Mouse (Mus musculus): ENCODE data around the gene Slc30a5.
"Not testable (repeated sequence)": the region's sequence is repeated elsewhere in the genome, so short reads cannot be mapped to it uniquely, and the experiment has no call there.

Gene Slc30a5

DNA sequence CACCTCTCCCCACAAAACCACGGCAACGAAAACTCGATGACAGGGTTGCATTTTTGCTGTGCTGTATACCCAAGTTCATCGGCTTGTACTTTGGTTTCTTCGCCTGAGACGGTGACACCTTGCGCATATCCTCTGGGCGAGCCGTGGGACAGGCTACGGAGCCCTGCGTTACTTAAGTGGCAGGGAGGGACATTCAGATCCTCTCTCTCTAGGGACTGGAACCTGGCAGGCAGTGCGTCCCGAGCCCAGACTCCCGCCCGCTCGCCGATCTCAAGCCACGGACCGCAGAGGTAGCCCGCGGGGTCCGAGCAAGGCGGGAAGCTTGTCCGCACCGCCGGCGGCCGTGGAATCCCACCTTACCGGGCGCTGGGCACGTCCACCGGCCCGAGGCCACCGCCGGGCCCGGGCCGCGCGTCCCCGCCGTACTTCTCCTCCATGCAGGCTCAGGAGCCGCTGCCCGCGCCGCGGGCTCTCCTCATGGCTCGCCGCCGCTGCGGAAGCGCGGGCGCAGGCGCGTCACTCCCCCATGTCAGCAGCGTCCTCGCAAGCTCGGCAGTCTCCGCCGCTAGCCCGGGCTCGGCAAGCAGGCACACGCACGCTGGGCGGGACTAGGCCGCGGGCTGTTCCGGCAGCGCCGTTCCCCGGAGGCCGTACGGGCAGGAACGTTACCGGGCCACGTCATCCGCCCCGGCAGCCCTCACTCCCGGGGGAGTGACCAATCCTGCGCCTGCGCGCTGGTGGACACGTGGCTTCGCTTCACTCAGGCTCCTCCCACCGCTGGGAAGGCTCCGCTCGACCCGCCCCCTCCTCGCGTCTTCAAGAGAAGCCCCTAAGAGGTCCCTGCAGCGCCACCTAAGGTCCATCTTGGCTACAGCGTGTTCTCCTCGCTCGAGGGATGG lies at the start of gene Slc30a5:
TSS of gene Slc30a5 (minus strand) at position 687 of the 899 bp plus-strand sequence.
- peak; percentile 100 for DNase-seq (ENCODE audit: low read depth, low spot score)

DNA sequence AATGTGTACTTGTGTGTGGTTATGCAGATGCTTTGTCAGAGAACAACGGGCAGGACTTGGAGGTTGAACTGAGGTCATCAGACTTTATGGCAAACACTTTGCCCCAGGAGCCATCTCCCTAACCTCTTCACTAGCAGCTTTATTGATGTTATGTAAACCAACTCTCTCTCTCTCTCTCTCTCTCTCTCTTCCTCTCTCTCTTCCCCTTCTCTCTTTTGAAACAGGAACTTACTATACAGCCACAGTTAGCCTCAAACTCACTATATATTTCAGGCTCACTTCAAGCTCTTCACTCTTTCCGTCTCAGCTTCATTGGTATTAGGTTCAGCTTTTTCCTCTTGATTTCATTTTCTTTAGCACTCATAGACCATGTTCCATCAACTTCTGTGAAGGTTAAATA lies 48.7 kb upstream of the Slc30a5 start:
- DNase-seq (ENCODE audit: low read depth, low spot score), result no peak

DNA sequence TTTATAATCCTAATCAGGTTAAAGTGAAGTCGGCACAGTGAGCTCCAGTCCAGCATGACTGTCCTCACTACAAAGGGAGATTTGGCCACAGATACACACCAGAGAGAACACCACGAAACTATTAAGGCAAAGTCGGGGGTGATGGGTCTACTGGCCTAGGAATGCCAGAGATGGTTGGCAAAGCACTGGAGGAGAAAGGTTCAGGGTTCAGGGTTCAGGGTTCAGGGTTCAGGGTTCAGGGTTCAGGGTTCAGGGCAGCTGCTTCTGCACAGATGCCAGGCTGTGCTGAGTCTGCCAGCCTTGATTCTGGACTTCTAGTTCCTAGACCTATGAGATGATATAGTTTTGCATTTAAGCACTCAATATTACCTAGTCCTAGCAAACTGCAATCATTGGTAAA lies 46.6 kb upstream of the Slc30a5 start:
- DNase-seq (ENCODE audit: low read depth, low spot score), result no peak

DNA sequence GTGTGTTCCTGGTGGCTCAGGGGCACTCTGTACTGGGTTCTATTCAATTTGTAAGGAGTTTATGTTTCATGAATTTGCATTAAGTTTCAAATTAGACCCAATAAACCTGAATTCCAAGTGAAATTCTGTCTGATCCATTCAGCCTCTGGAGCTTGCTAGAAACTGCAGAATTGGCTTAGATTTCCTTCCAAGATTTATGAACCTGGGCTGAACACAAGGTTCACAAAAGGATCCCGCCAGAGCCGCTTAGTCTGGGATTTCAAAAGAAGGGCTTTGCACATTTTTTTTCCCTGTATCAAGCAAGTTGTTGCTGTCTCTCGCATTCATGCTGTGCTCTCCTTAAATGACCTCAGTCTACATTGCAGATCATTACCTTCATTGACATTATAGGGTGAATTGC lies 46.1 kb upstream of the Slc30a5 start:
- DNase-seq (ENCODE audit: low read depth, low spot score), result peak; percentile 24

DNA sequence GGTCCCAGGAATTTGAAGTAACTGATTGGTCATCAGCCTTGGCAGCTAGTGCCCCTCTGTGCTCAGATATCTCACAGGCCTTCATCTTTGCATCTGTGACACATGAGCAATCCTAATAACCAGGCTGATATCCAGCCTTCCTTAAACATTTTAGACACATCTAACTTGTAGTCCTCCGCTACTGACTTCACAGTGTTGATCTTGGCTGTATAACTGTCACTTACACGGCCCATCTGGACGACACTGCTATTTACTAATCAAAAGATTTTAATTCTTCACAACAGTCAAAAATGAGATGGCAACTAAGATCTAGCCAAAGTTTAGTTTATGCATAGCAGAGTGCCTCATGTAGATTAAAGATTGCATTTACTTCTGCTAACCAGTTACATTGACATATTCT lies 45.0 kb upstream of the Slc30a5 start:
- DNase-seq (ENCODE audit: low read depth, low spot score), result no peak

DNA sequence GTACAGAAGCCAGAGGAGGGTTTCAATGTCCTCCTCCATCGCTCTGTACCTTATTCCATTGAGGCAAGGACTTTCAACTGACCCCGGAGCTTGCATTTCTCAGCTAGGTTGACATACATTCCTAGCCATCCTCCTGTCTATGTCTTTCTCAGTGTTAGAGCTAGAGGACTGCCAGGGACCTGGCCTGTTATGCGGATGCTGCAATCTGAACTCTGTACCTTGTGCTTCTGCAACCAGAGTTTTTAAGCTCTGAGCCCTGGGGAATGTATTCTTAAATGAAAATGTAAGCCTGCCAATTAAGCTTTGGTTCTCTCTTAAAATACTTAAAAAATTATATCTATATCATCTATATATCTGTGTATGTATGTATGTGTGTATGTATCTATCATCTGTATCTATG lies 44.5 kb upstream of the Slc30a5 start:
- no peak for DNase-seq (ENCODE audit: low read depth, low spot score)

DNA sequence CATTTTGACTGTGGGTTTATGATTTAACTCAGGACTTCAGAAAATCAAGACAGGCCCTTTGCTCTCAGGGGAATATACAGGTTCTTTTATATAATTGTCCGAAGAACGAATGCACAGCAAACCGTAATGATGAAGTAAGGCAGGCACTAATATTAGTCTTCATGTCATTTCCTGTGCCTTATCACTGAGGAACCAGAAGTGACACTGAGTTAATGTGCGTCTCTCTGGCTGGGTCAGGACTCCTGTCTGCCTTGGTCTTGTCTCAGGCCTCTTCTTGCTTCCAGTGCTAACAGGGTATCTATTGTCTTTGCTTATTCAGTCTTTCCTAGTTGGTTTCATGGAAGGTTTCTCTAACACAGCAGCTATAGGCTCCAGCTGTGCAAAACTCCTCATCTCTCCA lies 41.9 kb upstream of the Slc30a5 start:
- no peak for DNase-seq (ENCODE audit: low read depth, low spot score)

DNA sequence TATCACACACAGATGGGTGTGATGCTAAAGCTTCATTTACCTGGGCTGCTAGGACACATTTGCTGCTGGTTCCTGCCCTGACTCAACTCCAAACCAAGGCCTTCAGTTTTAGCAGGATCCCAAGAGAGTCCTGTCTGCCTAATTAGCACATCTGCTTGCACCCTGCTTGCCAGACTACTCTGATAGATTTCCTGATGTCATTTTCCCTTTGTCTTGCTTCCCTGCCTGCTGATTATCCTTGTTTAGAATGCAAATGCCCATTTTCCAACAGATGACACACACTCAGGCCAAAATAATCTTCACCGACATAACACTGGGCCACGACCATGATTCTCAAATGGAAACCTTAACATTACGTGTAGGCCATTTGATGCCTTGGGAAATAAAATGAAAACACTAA lies 41.4 kb upstream of the Slc30a5 start:
- peak; percentile 29 for DNase-seq (ENCODE audit: low read depth, low spot score)

DNA sequence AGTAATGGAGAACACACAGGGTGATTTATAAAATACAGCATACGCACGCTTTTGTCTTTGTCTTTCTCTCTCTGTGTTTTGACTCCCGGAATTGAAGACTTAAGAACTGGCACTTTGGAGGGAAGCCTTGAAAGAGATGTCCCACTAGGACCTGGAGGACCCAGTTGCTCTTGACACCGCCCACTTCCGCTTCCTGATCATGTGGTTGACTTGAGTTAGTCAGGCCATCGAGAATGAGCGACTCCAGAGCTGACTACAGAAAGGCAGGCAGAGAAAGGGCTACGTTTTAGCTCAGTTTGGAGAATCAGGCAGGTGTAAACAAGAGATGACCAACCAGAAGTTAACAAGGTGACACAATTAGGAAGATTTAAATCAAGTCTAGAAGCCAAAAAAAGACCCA lies 40.3 kb upstream of the Slc30a5 start:
- DNase-seq (ENCODE audit: low read depth, low spot score), result no peak

DNA sequence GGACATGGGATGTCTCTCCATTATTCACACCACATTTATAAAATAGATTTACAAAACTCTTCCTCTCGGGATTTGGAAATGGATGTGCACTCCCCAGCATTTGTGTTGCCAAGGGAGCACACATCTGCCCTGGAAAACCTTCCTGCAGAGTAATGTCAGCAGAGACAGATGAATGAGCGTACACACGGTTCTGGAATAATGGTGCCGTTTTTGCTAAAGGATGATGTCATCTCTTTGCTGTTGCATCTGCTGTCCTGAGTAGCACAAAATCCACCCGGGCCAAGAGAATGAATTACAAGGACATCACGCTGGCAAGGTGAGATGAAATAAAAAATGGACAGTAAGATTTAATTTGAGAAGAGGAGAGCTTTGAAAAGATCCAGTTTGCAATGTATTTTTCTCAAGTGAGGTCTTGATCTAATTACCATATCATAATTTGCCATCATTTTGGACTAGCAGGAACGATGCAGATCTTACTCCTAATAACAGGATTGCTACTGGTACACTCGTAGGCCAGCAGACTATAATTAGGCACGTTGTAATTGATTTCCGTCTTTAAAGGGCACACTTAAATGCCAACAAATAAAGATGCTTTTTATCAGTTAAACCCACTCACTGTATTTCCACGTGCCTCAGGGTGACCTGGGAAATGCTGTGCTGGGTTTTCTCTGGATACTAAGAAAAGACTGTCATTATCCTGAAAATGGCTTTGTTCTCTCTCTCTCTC lies 38.4 kb upstream of the Slc30a5 start:
- peak; percentile 82 for DNase-seq (ENCODE audit: low read depth, low spot score)

DNA sequence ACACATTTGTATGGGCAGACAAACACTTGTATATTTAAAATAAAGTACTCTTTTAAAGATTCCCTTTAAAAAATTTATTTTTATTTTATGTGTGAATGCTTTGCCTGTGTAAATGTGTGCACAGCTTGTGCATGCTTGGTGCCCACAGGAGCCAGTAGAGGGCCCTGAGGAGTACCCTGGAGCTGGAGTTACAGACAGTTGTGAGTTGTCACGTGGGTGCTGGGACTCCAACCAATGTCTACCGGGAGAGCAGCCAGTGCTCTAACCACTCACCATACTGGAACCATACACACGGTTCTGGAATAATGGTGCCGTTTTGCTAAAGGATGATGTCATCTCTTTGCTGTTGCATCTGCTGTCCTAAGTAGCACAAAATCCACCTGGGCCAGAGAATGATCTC lies 36.6 kb upstream of the Slc30a5 start:
- DNase-seq (ENCODE audit: low read depth, low spot score), result no peak

DNA sequence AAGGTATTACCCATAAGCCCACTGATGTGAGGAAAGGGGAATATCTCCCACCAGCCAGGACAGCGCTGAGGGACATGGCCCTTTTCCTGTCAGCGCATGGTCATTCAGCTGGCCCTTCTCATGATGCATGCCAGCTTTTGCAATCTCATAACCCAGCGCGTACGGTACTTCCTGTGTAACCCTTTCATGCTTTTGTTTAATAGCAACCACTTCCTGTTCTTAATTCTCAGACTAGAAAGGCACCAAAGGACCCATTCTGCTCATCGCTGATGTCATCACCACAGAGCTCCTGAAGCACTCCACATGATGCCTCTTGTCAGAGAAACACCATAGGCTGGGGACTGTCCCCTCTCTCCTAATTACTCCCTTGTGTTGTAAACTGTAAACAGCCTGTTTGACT lies 33.1 kb upstream of the Slc30a5 start:
- DNase-seq (ENCODE audit: low read depth, low spot score), result no peak

DNA sequence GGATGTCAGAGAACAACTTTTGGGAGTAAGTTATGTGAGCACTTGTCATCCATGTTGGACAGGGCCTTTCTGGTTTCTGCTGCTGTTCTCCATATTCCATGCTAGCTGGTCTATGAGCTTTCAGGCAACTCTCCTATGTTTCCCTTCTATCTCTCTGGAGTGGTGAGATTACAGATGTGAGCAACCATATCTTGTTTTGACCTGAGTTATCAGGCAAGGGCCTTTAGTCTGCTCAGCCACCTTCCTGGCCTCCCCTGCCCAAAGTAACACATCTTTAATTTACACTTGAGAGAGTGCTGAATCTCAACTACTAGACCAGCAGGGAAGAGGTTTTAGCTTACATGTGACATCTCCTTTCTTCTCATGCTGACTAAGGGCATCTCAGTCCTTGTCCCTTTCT lies 32.5 kb upstream of the Slc30a5 start:
- no peak for DNase-seq (ENCODE audit: low read depth, low spot score)

DNA sequence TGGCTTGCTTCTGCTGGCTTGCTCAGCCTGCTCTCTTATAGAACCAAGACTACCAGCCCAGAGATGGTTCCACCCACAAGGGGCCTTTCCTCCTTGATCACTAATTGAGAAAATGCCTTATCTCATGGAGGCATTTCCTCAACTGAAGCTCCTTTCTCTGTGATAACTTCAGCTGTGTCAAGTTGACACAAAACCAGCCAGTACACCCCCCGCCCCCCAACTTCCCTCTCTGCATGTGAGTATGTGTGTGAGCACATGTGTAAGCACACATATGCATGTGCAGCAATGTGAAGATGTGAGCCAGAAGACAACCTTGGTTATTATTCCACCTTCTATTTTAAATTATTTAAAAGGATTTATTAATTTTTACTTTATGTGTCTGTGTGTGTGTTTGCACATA lies 30.7 kb upstream of the Slc30a5 start:
- DNase-seq (ENCODE audit: low read depth, low spot score), result not testable (repeated sequence)

DNA sequence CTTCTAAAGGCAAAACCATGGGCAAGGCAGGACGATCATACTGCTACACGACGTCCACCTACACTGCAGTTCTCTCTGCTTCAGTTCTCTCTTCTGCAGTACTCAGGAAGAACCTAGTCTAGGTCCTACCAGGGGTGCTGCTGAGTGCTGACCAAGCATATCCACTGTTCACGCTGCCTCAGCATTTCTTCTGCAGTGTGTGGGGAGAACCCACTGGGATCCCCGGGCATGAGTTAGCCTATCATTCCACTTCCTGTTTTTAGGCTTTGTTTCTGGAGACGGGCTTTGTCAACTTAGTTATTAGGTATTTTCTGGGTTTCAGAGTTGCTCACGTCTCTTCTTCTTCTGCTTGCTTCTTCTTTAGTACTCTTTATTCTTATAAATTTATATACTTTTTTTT lies 25.9 kb upstream of the Slc30a5 start:
- DNase-seq (ENCODE audit: low read depth, low spot score), result no peak

DNA sequence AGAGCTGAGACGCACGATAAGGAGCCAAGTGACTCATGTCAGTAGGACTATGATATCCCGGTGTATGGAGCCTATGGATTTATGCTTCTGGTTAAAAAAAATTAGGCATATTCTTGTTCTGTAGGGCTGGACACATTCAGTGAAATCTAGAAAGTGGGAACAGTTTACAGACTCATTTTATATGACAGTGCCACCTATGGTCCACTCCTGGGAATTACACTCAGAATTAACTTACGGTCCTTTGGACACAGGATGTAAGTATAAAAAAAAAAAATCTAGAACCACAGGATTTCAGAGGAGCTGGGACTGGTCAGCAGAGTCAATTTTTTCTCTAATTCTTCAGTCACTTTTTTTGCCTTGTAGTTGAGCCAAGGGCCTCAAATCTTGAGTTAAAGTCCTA lies 20.9 kb upstream of the Slc30a5 start:
- DNase-seq (ENCODE audit: low read depth, low spot score), result peak; percentile 76

DNA sequence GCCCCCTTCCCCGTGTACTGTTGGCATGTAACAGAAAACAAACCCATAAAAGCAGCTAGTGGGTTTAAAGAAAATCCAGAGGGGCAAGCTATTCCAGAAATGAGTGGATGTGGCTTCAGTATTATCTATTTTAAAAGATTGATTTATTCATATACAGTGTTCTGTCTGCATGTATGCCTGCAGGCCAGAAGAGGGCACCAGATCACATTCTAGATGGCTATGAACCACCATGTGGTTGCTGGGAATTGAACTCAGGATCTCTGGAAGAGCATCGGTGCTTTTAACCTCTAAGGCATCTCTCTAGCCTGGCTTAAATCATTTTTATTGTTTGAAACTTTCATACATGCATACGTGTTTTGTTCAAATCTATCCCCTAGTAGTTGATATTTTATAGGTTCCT lies 19.9 kb upstream of the Slc30a5 start:
- DNase-seq (ENCODE audit: low read depth, low spot score), result no peak

DNA sequence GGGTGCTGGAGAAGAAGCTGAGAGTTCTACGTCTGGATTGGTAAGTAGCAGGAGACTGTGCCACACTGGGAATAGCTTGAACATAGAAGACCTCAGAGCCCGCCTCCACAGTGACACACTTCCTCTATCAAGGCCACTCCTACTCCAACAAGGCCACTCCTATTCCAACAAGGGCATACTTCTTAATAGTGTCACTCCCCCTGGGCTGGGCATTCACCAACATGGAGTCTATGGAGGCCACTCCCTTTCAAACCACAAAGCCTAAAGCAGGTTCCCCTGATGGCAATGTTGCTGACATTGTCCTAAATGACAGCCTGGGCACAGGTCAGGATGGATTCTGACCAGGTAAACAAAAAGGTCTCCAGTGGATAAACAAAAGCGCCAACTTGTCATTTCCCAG lies 15.9 kb upstream of the Slc30a5 start:
- no peak for DNase-seq (ENCODE audit: low read depth, low spot score)

DNA sequence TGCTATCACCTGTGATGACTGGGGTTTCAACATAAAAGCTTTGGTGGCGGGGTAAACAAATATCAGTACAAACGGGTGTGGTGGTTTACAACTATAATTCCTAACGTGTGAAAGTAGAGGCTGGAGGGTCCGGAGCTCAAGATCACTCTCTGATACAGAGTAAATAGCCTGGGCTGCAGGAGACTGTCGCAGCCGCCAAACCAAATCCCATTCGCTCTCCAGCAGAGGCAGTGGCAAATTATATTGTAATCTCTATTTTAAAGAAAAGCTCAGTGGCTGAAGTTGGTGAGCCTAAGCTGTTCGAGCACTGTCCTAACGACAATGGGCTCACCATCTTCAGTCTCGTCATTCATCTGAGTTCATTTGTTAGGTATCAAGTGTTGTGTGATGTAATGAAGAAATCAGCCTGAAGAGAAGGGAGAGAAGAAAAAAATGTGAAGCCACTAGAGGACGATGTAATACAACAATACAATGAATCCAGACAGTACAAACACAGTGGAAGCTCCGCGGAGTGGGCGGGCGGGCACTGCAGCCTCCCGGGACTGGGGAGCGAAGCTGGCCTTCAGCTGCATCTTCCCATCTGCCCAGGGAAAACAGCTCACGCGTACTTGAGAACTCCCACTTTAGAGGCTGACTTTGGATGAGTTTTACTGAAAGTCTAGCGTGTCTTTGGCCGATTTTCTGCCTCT lies 13.8 kb upstream of the Slc30a5 start:
- peak; percentile 84 for DNase-seq (ENCODE audit: low read depth, low spot score)

DNA sequence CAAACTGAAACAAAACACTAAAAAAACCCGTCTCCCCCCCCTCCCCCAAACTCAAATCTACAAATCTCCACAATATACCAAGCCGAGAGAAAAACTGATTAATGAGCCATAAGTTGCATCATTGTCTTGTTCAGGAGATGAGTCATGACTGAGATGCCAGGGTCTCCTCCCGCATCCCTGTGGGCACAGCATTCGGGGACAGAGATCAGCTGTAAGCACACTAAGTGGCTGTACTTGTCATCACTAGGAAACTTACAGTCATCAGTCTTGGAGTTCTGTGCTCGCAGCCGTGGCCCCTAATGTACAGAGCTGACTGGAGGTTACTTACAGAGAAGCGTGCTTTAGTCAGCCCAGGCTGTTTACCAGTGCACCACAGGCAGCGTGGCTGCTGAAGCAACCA lies 13.0 kb upstream of the Slc30a5 start:
- no peak for DNase-seq (ENCODE audit: low read depth, low spot score)

DNA sequence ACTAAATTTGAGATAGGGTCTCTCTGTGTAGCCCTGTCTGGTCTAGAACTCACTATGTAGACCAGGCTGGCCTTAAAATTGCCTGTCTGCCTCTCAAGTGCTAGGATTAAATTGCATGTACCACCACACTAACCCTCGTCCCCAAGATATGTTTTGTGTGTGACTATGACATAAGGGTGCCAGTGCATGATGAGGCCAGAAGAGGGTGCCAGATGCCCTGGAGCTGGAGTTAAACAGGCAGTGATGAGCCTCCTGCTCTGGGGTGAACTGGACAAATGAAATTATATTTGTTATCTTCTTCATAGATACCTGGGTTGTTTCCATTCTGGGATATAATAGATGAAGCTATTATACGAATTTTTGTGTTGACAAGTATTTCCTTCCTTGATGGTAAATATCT lies 10.7 kb upstream of the Slc30a5 start:
- DNase-seq (ENCODE audit: low read depth, low spot score), result peak; percentile 37

DNA sequence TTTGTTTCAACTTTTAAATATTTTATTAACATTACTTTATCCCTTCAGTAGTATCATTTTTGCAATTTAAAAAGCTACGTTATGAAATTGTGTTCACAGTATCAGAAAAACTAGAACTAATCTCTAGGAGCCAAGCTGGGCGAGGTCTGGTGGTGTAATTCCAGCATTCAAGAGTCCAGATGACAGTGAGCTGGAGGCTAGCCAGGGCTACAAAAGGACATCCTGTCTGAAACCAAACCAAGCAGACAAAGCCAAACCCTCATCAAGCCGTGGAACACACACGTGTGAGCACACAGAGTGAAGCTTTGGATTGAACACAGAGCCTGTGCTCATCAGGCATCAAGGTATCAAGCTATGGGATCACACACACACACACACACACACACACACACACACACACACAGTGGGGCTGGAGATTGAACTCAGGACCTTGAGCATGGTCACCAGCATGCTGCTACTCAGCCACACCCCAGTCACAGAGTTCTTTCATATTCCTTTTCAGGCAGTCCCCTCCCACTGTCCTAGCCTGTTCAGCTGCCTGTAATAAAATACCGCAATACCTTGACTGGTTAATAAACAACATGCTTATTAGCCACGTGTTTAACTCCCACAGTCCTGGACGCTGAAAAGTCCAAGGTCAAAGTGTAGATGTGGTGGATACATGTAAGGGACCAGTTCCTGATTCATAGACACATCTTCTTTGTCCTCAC lies 9.9 kb upstream of the Slc30a5 start:
- DNase-seq (ENCODE audit: low read depth, low spot score), result peak; percentile 70

All from brain, adult 2 months (tissue).